Mouse (Mus musculus): Measurements from ENCODE around the gene Trnau1ap.
"Not testable (repeated sequence)": the region's sequence is repeated elsewhere in the genome, so short reads cannot be mapped to it uniquely, and the experiment has no call there.

The Trnau1ap gene

DNA sequence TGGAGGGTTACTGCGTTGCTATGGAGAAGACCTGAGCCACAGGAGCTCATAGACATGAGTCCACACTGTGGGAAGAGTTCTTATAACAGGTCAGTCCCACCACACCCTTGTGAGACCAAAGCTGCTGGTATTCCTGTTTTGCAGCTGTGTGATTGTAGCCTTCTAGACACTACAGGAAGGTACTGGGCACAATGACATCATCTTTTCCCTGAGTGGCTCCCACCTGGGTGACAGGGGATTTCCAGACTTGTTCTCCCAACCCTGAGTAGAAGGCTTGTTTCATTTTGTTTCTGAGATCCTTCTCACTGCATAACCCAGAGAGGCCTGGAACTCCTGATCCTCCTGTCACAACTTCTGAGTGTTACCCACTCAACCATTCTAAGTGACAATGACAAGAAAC is 29.5 kb downstream of the Trnau1ap start:
- no peak for DNase-seq

DNA sequence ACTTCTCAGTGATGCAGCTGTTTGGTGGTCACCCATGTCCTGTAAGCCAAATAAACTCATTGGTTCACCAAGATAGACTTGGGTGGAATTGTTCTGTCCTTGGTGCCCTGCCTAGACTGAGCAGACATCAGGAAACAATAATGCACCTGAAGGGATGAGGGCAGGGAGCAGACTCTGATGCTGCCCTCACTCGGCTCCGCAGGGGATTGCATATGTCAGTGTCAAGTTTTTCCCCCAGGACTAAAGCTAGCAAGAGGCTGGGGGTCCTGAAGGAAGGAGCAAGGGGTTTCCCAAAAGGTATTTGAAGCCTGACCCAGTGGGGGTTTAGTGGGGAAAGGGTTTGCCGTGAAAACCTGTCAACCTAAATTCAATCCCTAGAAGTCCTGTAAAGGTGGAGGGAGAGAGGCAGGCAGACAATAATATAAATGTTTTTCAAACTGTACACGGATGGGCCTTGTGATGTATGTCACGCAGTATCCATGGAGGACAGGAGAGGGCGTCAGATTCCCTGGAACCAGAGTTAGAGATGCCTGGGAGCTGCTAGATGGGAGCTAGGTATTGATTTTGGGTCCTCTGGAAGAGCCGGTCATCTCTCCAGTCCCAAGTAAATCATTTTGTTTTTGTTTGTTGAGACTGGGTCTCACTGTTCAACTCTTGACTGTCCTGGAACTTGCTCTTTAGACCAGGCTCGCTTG is 33.5 kb downstream of the Trnau1ap start:
- no peak for DNase-seq

DNA sequence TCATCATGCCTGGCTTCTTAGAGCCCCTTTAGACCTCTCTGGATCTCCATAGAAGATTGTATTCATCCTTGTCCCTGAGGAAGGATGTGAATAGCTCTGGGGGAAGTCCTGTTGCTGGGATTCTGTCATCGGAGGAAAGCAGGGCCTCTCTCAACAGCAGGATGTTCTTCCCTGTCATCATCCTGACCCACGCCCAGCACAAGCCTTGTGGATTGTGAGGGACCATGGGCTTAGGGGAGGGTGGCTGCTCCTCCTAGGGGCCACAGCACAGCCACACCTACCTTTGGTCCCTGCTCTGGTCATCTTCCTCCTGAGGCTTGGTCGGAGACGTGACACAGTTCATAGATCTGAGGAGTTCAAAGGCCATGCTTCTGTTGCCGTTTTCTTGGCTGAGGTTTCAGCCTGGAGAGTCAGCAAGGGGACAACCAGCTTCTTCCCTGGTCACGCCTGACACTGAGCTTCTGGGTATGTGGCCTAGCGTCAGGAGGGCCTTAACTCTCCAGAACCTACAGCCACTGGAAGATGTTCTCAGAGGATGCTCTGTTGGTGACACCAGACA is 35.6 kb downstream of the Trnau1ap start:
- DNase-seq = no peak

DNA sequence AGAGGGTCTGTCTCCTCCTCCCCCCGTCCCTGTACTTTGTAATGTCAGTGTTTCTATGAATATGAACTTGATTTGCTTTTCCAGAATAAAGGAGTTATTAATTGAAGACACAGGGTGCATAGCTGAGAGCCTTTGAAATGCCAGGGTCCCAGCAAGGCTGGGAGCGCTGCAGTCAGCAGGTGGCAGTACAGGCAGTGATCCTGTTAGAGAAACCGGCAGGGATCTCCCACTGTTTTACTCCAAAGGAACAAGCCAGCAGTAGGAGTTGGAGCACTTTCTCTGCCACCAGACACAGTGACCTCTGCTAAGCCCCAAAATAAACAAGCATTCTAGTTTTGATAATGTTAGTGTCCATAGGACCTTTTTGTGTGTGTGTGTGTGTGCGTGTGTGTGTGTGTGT is 36.4 kb downstream of the Trnau1ap start:
- DNase-seq = peak; percentile 59

DNA sequence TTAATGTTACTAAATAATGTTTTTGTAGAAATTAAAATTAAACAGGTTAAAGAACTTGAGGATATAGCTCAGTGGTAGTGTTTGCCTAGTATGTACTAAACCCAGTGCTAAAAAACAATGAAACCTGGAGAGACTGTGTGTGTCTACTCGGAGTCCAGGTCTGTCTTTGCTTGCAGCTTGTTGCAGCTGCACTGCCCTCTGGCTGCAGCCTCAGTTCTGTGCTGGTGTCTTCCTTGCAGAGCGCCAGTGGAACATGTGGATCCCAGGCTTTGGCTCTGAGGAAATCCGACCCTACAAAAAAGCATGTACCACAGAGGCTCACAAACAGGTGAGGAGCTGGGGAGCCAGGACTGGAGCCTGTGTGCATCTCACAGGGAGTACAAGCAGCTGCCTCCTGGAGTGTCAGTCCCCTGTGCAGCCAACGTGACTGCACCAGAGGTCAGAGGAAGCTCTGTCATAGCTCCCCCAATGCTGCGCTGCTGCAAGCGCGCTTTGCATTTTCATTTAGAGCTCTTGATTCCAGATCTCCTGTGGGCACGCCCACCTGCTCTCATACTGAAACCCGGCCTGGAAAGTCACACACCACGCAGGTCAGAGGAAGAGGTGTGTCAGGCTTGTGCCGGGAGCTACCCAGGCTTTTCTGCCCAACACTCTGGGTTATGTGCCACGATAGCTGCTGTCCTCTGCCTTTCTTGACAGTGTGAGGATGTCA is 37.6 kb downstream of the Trnau1ap start:
- no peak for DNase-seq

DNA sequence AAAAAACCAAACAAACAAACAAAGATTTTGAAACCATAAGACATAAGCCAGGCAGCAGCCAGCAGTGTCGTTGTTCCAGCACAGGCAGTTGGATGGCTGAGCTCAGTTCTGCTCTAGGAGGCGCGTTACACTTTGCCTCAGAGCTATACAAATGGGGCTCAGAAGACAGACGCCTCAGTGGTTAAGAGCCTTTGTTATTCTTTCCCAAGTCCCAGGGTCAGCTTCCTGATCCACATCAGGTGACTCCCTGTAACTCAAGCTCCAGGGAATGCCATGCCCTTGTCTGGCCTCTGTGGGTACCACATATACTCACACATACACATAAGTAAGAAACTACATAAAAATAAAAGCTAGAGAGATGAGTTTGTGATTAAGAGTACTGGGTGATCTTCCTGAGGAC is 38.3 kb downstream of the Trnau1ap start:
- DNase-seq = no peak

DNA sequence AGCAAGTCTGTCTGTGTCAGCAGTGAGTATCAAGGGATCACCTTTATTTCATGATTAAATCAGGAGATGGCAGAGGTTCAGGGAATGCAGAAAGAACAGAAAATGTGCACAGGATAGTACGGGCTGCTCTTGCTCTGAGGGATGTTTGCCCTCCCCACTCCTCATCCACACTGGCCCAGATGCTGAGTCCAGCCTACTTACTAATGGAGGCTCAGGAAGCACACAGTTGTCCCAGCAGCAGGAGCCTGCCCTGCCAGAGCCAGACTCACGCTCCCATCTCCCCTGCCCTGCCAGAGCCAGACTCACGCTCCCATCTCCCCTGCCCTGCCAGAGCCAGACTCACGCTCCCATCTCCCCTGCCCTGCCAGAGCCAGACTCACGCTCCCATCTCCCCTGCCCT is 40.5 kb downstream of the Trnau1ap start:
- not testable (repeated sequence) for DNase-seq

DNA sequence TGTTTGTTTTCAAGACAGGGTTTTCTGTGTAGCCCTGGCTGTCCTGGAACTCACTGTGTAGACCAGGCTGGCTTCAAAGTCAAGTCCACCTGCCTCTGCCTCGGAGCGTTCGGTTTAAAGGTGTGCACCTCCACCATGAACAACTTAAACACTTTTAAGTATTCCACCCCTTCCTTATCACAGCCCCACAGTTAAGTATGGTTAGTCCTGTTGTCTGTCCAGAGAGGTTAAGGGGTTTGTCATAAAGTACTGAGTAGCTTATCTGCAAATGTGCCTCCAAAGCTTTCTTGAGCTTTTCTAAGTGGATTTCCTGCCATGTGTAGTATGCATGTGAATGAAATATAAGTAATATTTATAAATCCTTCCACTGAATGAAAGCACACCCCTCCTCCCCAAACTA is 53.4 kb downstream of the Trnau1ap start:
- DNase-seq = no peak

DNA sequence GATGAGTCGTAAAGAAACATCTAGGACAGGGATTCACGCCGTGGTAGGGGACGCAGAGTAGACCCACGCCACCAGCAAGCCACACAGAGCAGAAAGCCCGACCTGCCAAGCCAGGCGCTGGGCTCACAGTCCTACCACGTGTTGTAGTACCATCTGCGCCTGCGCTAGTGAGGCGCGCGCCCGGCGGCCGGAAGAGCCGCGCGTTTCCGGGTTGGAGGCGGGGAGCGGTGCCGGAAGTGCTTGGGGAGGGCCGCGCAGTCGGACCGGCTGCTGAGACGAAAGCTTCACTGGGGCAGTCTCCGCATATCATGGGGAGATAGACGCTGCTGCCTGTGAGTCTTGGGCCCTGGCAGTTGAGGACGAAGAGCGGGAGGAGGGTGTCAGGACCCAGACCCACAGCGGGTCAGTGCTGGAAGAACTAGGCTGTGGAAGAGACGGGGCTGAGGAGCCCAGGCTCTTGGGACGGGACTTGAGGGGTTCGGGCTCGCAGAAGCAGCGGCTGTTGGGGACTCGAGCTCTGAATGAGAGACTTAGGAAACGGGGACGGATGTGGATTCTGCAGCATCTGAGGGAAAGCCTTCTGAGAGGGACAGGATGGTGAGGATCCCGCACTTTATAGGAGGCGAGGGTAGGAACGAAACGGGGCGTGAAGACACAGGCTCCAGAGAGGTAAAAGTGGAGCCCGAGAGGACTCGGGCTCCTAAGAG is 55.0 kb downstream of the Trnau1ap start, which contains the start of gene Taf12:
TSS of gene Taf12 (plus strand) at position 220 of the 707 bp plus-strand sequence.
- peak; percentile 89 for DNase-seq

DNA sequence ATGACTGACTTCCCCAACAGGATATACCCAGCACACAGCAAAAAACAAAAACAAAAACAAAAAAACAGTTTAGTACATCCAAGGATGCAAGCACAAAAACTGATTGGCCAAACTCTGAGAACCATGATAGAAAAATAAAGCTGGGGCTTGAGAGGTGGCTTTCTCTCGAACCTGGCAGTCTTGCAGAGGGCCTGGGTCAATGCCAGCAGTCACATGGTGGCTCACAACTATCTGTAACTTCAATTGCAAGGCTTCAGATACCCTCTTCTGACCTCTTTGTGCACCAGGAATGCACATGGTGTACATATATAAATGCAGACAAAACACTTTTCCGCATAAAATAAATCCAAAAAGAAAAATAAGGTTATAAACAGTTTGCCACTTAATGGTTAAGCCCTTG is 56.2 kb downstream of the Trnau1ap start:
- DNase-seq = peak; percentile 53

DNA sequence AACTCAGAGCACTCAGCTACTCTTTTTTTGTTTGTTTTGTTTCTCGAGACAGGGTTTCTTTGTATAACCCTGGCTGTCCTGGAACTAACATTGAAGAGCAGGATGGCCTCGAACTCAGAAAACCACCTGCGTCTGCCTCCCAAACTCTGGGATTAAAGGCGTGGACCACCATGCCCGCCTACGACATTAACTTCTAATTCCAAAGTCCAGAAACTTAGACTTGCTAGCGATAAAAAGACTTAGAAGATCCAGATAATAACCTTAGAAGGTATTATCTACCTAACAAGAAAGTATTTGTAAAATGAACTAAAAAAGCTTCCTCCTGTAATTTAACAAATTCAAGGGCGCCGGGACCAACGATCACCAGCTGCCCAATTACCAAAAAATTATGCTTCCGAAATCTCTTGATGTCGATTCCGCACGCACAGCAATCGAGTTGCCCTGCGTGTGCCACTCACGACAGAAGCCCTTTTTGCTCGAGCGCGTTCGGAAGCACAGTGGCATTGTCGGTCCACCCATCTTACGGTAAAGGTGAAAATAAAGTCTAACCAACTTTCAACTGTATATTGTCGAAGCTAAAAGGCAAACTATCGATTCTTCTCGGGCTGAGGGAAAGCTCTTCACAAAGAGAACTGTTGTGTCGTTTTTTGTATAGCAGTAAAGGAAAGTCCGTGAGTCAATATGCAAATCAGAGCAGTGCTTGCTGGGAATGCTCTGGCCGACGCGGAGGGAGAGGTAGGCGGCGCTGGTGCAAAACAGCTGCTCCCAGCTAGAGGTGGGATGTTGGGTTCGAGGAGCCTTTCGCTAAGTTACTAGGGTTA is 59.4 kb downstream of the Trnau1ap start:
- peak; percentile 79 for DNase-seq

DNA sequence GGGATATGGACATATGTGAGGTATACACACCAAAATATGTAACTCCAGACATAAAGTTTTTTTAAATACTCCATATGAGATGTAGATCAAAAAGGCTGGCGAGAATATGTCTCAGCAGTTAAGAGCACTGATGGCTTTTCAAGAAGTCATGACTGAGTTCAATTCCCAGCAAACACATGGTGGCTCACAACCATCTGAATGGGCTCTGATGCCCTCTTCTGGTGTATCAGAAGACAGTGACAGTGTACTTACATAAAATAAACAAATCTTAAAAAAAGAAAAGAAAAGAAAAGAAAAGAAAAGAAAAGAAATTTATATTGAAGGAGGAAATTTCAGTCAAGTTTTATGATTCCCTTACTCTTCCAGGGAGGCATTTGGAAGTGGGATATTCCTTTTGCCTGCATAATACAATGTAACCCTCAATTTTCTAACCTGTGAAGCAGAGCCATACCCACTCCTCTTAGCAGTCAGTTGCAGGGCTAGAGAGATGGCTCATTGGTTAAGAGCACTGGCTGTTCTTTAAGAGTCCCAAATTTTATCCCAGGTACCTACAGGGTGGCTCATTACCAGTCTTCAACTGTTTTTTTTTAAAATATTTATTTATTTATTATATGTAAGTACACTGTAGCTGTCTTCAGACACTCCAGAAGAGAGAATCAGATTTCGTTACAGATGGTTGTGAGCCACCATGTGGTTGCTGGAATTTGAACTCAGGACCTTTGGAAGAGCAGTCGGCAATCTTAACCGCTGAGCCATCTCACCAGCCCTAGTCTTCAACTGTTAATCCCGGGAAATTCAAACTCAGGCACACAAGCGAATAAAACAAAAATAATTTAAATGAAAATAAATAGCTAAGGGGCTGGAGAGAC is 60.2 kb downstream of the Trnau1ap start:
- DNase-seq = no peak

DNA sequence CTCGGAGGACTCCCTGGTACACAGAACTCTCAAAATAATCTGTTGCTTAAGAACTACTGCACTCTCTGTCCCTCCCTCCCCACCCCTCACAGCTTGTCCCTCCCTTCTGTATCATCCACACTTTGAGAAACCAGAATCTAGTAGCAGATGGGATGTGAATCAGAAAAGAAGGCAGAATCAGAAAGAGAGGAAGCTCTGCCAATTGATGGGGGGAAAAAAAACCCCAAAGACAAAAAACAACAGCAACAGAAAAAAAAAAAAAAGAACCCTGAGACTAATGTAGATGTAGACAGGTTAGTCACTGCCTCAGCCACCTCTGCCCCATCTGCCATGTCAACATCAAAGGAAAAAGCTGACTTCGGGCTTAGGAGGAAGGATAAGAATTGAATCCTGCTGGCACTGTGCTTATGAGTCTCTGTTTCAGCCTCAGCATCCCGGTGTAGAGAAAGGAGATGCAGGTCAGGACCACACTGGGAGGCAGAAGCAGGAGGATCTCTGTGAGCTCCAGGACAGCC is 62.4 kb downstream of the Trnau1ap start:
- DNase-seq = no peak

DNA sequence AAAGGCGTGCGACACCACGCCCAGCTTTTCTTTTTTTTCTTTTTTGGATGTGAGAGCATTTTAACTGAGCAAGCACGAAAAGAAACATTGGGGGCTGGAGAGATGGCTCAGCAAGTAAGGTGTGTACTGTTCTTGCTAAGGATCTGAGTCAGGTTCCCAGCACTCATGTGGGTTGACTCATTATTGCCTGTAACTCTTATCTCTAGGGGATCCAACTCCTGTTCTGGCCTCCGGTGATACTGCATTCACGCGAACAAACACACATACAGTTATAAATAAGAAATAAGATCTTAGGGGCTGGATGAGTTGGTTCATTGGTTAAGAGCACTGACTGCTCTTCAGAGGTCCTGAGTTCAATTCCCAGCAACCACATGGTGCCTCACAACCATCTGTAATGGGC is 66.0 kb downstream of the Trnau1ap start:
- no peak for DNase-seq

DNA sequence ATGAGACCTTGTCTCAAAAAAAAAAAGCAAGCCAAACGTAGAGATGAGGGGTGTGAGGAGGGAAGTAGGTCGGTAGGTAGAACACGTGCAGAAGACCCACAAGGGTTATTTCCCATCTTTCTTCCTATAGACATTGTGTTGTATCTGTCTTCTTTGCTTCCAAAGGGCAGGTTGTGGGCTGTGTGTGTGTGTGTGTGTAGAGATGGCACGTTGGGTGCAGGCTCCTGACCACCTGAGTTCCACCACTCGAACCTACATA is 67.1 kb downstream of the Trnau1ap start:
- no peak for DNase-seq

Data from right cerebral cortex, postnatal 4 days (tissue).